Mouse (Mus musculus): Measurements from ENCODE around the gene Entpd2.

DNA sequence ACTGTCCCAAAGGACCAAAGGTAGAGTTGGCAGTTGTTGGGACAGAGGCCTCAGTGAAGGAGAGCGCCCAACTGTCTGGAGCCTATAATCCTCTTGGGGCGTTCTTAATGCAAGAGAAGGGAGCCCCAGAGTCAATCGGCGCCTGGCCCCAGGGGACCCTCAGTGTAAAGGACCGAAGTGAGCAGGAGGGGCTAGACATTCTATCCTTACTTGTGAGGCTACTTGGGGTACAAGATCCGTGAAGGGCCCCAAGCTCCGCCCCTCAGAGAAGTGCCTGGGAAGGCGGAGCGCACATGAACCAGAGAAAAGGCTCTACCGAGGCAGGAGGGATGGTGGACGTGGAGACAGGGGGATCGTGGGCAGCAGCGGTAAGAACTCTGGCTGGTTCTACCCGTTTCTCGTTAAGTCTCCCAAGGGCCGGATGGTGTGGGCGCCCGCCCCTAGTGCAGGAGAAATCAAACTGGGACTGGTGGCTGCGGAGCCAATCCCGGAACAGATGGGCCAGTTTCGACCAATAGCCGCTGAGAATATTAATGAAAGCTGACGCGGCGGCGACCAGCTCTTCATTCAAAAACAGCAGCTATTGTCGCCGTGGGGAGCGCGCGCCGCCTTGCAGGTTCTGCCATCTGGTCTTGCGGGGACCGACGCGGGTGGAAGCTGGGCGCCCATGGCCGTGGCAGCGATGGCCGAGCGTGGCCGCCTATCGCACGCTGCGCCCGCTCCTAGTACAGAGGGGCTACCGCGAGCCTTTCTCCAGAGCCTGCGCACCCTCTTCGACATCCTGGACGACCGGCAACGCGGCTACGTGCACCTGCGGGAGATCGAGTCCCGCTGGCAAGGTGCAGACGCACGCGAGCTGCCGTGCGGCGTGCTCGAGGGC lies 23.7 kb upstream of the Entpd2 start, which contains the start of gene Sapcd2:
- TF ChIP-seq POLR2A (IDR thresholded peaks at IDR 0.05; ENCODE audit: insufficient read length, low read depth) (peak; percentile 89), POLR2AphosphoS2 (IDR thresholded peaks at IDR 0.05; ENCODE audit: insufficient read length, low read depth) (peak; percentile 73)

Data from myocyte (in vitro differentiated cells).